Mouse (Mus musculus): ENCODE results near the gene Olfr248.
"Not testable (repeated sequence)": the region's sequence is repeated elsewhere in the genome, so short reads cannot be mapped to it uniquely, and the experiment has no call there.

Gene Olfr248

DNA sequence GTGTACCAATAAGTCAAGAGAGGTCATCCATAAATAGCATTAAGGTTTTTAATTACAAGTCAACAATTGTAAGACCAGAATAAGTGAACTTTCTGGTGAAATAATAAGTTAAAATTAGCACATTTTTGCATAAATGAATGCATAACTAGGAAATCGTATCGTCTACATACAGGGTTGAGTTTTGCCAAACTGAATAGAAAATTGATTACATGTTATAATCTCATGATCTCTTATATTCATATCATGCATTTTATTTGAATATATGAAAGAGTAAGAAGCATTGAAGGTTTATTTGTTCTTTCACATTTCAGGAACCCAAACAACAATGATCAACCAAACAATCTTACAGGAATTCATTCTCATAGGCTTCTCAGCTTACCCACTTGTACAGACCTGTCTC is at the start of gene Olfr248:
TSS of gene Olfr248 (plus strand) at position 301 of the 400 bp plus-strand sequence.
- DNase-seq, result no peak

DNA sequence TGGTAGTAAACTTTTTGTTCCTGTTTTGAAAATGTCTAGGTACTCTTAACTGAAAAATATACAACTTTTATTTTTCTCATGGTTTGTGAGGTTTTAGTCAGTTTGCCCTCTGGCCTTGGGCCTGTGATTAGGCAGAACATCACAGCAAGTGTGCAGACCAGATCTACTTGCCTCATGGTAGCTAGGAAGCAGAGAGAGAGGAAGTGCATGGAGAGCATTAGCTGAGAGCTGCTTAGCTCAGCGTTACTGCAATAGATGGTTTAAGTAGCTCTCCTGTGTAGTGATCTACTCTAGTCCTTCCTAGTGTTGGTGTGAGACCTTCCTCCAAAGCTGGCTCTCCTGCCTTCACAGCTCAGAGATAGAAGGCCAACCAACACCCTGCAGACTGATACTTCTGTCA is 37.2 kb upstream of the Olfr248 start:
- not testable (repeated sequence) for DNase-seq

DNA sequence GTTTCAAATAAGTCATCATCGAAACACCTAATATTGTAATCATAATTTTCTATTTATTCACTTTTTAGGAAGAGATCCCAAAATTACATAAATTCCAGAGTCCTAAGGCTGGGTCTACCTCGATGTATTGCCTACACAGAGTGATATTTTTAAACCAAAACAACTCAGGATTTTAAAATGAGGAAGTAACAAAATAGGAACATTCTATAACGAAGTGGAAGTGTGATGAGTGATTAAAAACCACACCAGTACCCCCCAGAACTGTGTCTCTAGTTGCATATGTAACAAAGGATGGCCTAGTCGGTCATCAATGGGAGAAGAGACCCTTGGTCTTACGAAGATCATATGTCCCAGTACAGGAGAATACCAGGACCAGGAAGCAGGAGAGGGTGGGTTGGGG is 36.2 kb upstream of the Olfr248 start:
- DNase-seq, result no peak

DNA sequence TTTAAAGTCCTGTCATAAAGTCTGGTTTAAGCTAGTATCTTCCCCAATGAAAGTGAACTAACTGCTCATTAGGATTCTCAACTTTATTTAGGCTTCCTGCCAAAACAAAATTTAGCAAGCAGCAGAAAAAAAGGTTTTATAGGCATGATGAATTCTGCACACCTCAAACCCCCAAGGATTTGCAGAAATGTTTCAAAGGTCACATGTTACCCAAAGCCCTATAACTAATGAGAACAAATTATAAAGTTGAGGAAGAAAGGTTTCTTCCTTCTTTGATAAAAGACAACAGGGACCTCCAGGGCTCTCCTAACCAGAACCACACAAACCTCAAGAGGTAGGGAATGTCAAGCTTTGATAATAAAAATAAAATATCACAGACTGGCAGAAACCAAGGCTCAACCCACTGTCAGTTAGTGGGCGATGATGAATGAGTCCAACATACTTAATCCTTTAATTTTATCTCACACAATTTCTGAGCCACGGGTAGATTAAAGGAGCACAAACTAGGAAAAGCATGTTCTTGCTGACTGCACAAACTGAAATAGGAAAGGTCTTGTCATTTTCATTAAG is 25.9 kb upstream of the Olfr248 start, which contains the start of gene Olfr417:
TSS of gene Olfr417 (plus strand) at position 241 of the 570 bp plus-strand sequence.
- DNase-seq, result no peak

DNA sequence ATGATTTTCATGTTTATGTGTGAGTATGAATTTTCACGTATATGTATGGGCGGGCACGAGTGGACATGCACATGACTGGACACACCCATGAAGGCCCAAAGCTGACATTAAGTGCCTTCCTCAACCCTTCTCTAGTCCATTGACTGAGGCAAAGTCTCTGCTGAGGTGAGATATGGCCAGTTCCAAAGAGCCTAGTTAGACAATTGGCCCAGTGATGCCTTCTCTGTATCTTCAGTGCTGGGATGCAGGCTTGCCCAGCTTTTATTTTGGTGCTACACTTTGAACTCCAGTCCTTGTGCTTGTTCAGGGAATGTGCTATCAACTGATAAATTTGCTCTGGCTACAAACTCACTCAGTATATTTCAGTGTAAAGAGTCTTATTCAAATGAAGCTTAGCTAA is 17.0 kb upstream of the Olfr248 start:
- no peak for DNase-seq

DNA sequence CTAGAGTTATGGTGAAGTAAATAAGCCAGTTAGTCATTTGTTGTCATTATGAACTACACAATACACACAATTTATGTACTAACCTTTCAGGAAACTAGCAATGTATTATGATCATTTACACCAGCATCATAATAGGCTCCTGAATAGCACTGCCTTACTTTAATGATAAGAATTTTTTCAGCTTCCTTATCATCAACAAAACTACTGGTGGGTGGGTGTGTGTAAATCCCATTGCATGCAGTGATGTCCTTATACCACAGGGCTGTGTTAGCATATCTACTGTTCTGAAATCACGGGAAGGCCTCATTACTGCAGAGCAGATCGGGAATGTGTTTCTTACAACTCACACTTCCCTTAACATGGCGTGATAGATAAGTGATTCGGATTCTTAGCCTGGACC is 32.1 kb downstream of the Olfr248 start:
- DNase-seq, result no peak

DNA sequence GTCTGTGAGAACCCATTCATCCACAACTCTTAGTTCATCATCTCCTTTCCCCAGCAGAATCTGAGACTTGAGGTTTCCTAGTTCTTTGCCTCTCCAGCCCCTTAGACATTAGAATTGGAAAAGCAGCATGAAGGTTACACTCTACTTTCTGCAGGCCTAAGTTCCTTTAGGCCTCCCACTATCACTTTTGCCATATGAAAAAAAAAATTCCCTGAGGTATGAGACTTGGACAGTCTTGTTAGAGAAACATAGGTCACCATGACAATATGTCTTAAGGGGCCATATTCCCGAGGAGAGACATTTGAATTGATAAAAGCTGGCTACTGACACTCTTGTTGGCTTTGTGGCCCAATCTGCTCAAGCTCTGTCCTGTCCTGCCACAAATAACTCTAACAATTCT is 32.9 kb downstream of the Olfr248 start, which contains the start of gene Olfr414:
TSS of gene Olfr414 (plus strand) at position 301 of the 400 bp plus-strand sequence.
- no peak for DNase-seq

DNA sequence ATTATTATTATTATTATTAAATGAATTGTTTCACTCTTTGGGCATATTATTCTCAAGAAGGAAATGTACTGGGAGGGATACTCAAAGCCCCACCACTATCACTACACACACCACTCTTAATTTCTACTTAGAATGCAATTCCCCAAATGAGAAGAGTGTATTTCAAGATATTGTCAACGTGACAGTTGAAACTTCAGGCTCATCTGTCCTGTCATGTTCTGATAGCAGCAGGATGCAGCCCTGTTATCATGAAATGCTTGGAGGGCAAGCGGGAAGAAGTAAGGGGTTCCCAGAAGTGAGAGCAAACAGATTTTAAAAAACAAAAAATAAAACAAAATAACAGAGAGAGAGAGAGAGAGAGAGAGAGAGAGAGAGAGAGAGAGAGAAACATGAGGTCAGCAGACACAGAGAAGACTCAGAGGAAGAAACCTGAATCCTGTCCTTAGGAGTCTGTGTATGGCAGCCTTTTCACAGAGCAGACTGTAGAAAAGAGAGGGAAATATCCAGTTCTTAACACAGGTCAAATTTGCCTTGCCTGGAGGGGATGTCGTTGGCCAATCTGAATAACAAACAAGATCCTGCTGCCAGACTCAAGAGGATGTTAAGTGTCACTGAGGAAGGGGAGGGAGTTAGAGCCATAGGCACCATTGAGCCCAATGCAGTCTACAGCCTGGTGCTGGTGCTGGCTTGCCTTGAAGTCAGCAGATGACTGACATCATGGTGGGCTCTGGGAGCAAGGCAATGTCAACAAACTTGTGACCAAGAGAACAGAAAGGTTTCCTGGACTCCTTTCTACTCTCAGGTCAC is 35.5 kb downstream of the Olfr248 start:
- DNase-seq, result no peak

DNA sequence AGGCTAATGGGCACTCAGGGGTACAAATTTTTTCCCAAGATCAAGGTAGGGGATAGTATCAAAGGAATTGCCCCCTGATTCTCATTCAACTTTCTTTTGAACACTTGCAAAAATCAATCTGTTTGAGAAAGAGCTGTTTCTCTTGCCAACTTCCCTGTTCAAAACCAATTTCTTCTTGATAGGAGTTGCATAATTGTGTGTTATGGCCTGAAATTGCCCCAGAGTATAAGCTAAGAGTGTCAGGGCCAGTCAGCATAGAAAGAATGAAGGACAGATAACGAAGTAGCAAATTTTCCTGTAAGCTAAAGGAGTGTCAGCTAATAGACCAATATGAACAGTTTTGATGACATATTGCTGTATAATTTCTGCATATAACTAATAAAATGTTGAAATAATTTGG is 36.6 kb downstream of the Olfr248 start:
- DNase-seq, result no peak

DNA sequence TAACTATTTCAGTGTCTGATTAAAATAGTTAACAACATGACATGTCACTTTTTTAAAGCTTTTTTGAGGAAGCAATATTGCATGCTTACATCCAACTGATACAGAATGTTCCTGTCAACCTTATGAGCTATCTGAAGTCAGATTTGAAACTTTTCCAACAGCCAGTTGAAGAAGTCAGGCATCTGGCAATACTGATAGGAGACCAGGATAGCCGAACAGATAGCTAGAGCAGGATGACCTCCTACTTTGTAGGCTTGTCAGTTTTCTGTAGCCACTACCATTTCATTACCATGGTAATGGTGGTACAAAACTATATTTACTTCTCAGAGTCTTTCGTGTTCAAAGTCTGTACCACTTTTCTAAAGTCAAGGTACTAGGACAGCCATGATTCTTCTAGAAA is 37.6 kb downstream of the Olfr248 start:
- DNase-seq, result no peak

DNA sequence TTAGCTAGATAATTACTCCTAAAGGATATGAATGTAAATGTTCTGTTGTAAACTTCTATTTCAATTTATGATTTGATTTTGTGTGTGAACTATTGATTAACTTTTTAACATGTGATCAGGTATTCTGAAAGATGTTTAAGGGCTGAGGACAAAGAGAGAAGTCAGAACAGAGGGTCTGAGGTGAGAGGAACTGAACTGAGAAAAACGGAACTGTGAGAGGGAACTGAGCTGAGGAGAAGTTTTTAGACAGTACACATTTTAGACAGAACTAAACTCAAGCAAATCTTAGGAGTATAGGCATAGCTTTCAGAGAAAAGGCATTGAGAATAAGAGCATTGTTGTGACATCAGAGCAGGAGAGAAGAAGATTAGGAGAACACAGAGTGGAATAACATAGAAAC is 43.3 kb downstream of the Olfr248 start:
- no peak for DNase-seq

Measured in cerebellum, adult 11-12 months (tissue).